Mouse (Mus musculus): ENCODE measurements at regions not wholly inside any gene's neighbourhood (a gene's known extent, or its start where the extent isn't known, plus 50 kb on each side); places are given as distances from the start of the nearest gene placed in this dataset.
"Not testable (repeated sequence)": the region's sequence is repeated elsewhere in the genome, so short reads cannot be mapped to it uniquely, and the experiment has no call there.

- DNase-seq (ENCODE audit: low read depth): not testable (repeated sequence)
These were observed 828.1 kb downstream of the Gm10330 start for GRCm38 (mm10) chr12:22951956-22952355.

GRCm38 (mm10) chr12:22906156-22906555 is 873.9 kb downstream of the Gm10330 start:
- DNase-seq (ENCODE audit: low read depth): peak; percentile 0

Data from induced T-regulatory cell, adult 2 months (primary cell).